Mouse (Mus musculus) kidney, postnatal 0 days (tissue): ENCODE data around the gene 4932438H23Rik. TPM values are rescaled to one million over a fixed set of nuclear protein-coding genes. Genes with fewer than 3 reads are reported as not detected.

Experiments
- ATAC-seq: fragments of 200-750 bp; cut with Nextera tagmentation; replicated peaks from 2 replicates; pipeline ENCODE4 v1.8.0; 2017; ENCODE audit warnings: low read depth, moderate number of reproducible peaks, moderate TSS enrichment, moderate library complexity; ENCODE audit not compliant: low FRiP score
- DNase-seq: peaks from one replicate; pipeline ENCODE4 v3.0.0-alpha.2; 2016; ENCODE audit warnings: low spot score
- H3K27ac ChIP-seq: fragments of 300-500 bp; sonication (generic); 2 replicates; pipeline ENCODE4 v1.5.1; 2014; ENCODE audit warnings: mild to moderate bottlenecking
- H3K27me3 ChIP-seq: fragments of 300-500 bp; sonication (generic); 2 replicates; pipeline ENCODE4 v1.6.1; 2014; ENCODE audit warnings: low read length, mixed read lengths; ENCODE audit not compliant: insufficient read depth
- H3K36me3 ChIP-seq: fragments of 300-500 bp; sonication (generic); 2 replicates; pipeline ENCODE4 v1.6.1; 2014; ENCODE audit warnings: low read length, mixed read lengths; ENCODE audit not compliant: insufficient read depth
- H3K4me1 ChIP-seq: fragments of 300-500 bp; sonication (generic); replicated peaks from 2 replicates; pipeline ENCODE4 v1.6.1; 2014; ENCODE audit warnings: antibody characterized with exemption, low read length, mixed read lengths; ENCODE audit not compliant: insufficient read depth
- H3K4me2 ChIP-seq: fragments of 300-500 bp; sonication (generic); 2 replicates; pipeline ENCODE4 v1.6.1; 2014; ENCODE audit warnings: mild to moderate bottlenecking, low read length, moderate library complexity, mixed read lengths
- H3K4me3 ChIP-seq: fragments of 300-500 bp; sonication (generic); replicated peaks from 2 replicates; pipeline ENCODE4 v1.5.1; 2014; ENCODE audit warnings: low read depth, low read length
- H3K9ac ChIP-seq: fragments of 300-500 bp; sonication (generic); 2 replicates; pipeline ENCODE4 v1.6.1; 2014; ENCODE audit warnings: low read depth, low read length
- H3K9me3 ChIP-seq: fragments of 300-500 bp; sonication (generic); replicated peaks from 2 replicates; pipeline ENCODE4 v1.6.1; 2016; ENCODE audit warnings: low read length, inconsistent platforms, mixed read lengths
- CTCF ChIP-seq: IDR thresholded peaks from 2 replicates; pipeline ENCODE4 v1.5.1; 2016; ENCODE audit warnings: antibody characterized with exemption, low read depth, mild to moderate bottlenecking, moderate library complexity
- WGBS: fragments of 180-500 bp; shearing (Covaris S2); extraction: QIAGEN DNeasy Blood & Tissue Kit; methylation state at CpG from one replicate; pipeline ENCODE4 v1.1.7; 2014; 5-methylcytosine and 5-hydroxymethylcytosine counted together
- polyA plus RNA-seq: library from polyadenylated mRNA; unstranded; fragments of >200 nt; fragmentation: Nextera tagmentation; extraction: Ambion mirVana; gene quantifications from 2 replicates; pipeline ENCODE4 v1.2.1, GENCODE M21; 2015

The 4932438H23Rik gene
- polyA plus RNA-seq, 1 experiment from 2014 or later = 0.07 TPM

DNA sequence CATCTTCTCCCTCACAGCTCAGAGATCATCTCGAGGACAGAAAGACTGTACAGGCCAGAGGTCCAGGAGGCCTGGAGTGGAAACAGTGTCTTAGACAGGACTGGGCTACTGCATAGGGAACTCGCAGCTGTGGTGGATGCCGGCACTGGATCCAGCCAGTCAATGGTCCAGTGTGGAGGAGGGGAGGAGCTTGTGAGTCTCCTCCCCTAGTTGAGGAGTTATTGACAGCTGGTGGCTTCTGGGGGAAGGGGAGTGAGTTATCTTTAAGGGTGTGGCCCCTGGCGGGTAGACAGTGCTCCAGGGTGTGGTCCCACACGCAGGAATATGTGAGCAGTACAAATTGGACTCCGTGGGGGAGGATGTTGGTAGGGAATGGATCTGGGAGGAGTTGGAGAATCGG is 21.8 kb upstream of the 4932438H23Rik start:
- no peak for DNase-seq
- WGBS = 70% methylated on average over 7 of the region's 7 CpGs

DNA sequence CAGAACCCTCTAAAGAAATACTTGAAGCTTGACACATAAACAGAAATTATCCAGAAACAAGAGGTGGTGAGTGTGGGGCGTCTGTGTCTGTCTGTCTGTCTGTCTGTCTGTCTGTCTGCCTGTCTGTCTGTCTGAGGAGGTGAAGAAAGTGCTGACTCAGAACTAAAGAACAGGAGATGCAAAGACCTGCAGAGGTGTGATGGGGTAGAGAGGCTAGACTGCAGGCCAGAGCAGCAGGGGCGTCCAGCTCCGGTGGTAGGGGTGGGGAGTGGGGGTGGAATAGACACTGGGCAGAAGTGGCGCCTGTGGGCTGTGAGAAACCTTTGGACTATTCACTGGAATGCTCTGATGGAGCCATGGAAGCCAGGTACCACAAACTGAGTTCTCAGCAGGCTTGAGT is 21.1 kb upstream of the 4932438H23Rik start:
- no peak for TF ChIP-seq CTCF
- Histone ChIP-seq H3K4me3 (no peak overlapping the region), H3K36me3 (no peaks in the 10 kb centered on the region), H3K4me1 (no peaks in the 10 kb centered on the region), H3K27ac (no peak overlapping the region), H3K27me3 (no peaks in the 10 kb centered on the region), H3K4me2 (no peak overlapping the region), H3K9me3 (no peaks in the 10 kb centered on the region), H3K9ac (no peak overlapping the region)
- DNase-seq (no peak), ATAC-seq (no peak)
- 82% methylated on average over 4 of the region's 4 CpGs for WGBS

More for the DNA sequence above, 21.8 kb upstream of the 4932438H23Rik start:
- ATAC-seq = no peak
- no peaks in the 10 kb centered on the region for H3K9me3 ChIP-seq
- no peak for TF ChIP-seq CTCF
- no peak overlapping the region for H3K4me2 ChIP-seq
- no peak overlapping the region for H3K27ac ChIP-seq
- H3K4me1 ChIP-seq = no peaks in the 10 kb centered on the region
- H3K4me3 ChIP-seq = no peak overlapping the region
- H3K9ac ChIP-seq = no peak overlapping the region
- H3K27me3 ChIP-seq = no peaks in the 10 kb centered on the region
- H3K36me3 ChIP-seq = no peaks in the 10 kb centered on the region

- Histone ChIP-seq H3K4me2 (no peak overlapping the region), H3K9ac (no peak overlapping the region), H3K4me1 (no peaks in the 10 kb centered on the region), H3K36me3 (no peaks in the 10 kb centered on the region), H3K27ac (no peak overlapping the region), H3K9me3 (no peaks in the 10 kb centered on the region), H3K4me3 (no peak overlapping the region), H3K27me3 (no peaks in the 10 kb centered on the region)
- peak; percentile 50 for DNase-seq
- ATAC-seq = no peak
- 41% methylated on average over 11 of the region's 11 CpGs for WGBS
- no peak for TF ChIP-seq CTCF
These were observed 16.1 kb upstream of the 4932438H23Rik start for GRCm38 (mm10) chr16:91110999-91111535.

DNA sequence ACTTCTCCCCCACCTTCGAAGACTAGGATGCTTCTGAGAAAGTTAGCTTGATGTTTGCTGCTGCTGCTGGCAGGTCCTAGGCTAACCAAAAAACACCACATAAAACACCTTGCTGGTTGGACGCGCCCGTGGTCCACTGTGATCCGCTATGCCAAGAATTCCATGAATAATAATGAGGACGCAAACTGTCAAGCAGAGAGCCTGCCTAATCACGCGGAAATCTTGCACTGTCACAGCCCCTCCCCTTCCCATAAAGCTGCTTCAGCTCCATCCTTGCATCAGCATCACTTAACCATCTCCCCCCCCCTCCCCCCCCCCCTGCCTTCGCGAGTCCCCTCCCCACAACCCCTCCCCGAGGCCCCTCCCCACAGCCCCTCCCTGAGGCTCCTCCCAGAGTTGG is 12.7 kb upstream of the 4932438H23Rik start:
- Histone ChIP-seq H3K4me3 (no peak overlapping the region), H3K27ac (no peak overlapping the region), H3K4me1 (no peaks in the 10 kb centered on the region), H3K9me3 (no peaks in the 10 kb centered on the region), H3K9ac (no peak overlapping the region), H3K4me2 (no peak overlapping the region), H3K27me3 (no peaks in the 10 kb centered on the region), H3K36me3 (no peaks in the 10 kb centered on the region)
- ATAC-seq = no peak
- WGBS = 67% methylated on average over 11 of the region's 11 CpGs
- TF ChIP-seq CTCF = no peak
- no peak for DNase-seq

DNA sequence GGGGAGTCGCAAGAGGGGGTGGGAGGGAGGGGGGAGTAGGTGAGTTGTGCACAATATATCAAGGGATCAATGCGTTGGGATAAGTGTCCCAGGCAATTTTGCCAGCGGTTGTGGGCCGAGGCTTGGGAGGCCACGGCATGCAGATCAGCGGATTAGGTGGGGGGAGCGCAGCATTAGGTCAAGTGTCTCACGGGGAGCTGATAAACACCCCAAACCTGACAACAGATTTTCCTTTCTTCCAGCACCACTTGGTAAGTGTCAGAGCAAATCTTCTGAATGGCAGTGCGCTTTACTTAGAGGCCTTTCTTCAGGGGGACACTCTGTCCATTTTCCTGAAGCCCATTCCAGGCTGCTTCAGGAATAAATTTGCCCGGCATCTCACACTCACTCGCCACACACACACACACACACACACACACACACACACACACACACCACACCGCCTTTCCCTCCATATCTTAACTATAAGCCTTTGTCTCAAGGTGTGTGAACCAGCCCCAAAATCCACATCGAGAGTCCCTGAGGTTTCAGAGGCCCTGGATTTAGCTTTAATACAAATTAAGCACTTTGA is 10.6 kb upstream of the 4932438H23Rik start:
- ATAC-seq (no peak), DNase-seq (no peak)
- Histone ChIP-seq H3K9ac (no peak overlapping the region), H3K4me1 (no peaks in the 10 kb centered on the region), H3K27me3 (no peaks in the 10 kb centered on the region), H3K9me3 (no peaks in the 10 kb centered on the region), H3K4me3 (no peak overlapping the region), H3K4me2 (no peak overlapping the region), H3K36me3 (no peaks in the 10 kb centered on the region), H3K27ac (no peak overlapping the region)
- no peak for TF ChIP-seq CTCF
- WGBS = 48% methylated on average over 13 of the region's 13 CpGs

- no peaks in the 10 kb centered on the region for H3K27me3 ChIP-seq
- ATAC-seq (no peak), DNase-seq (no peak)
- no peak overlapping the region for H3K4me2 ChIP-seq
- H3K9ac ChIP-seq = no peak overlapping the region
- 49% methylated on average over 10 of the region's 10 CpGs for WGBS
- no peaks in the 10 kb centered on the region for H3K9me3 ChIP-seq
- no peak overlapping the region for H3K27ac ChIP-seq
- no peaks in the 10 kb centered on the region for H3K36me3 ChIP-seq
- H3K4me1 ChIP-seq = no peaks in the 10 kb centered on the region
- no peak for TF ChIP-seq CTCF
- H3K4me3 ChIP-seq = no peak overlapping the region
These were observed 10.0 kb upstream of the 4932438H23Rik start for GRCm38 (mm10) chr16:91104821-91105480.
